In the genomic region with DNA sequence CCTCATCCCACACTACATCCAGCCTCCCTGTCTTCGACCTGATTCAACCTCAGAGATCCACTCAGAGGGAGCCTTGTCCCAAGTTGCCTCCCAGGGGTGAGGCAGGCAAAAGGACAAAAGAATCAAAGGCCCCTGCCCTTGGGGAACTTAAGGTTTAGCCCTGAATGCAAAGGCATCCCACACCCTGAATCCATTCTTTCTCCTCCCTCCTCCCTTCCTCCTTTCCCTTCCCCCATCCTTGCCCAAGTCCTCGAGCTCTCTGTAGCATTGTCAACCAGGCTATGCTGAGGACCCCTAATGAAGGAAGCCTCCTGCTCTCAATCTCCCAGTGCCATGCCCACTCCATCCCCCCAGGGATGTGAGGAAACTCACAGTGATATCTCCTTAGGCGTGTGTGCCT, we compare ENCODE assay signal across 25 mouse cellular contexts. TPM values are rescaled to one million over a fixed set of nuclear protein-coding genes. Genes with fewer than 3 reads are reported as not detected.
A peak's percentile ranks its signal among the peaks of the same experiment; 100 is the strongest.
DNase-seq lines count a peak whose midpoint lies in the region; ATAC-seq and TF ChIP-seq lines count a peak whose summit lies in the region.
"Had no signal": no experiment of that assay in that cellular context is flagged by ENCODE, and none has a peak within 500 bp of the region (broad histone marks: within the 10 kb centered on the region; RNA-seq: fewer than 3 reads in every experiment).

No protein-coding gene starts in this region.

- peaks cover 69% of the 10 kb centered on the region for H3K4me1 ChIP-seq in heart, embryonic 13.5 days
- H3K4me1 ChIP-seq in E14TG2a.4 (replicated peaks; ENCODE audit: low read depth, low read length) (peaks cover 74% of the 10 kb centered on the region), ES-E14 (ENCODE audit: control insufficient read depth in 2 of 2, insufficient read depth in 2 of 2, low read length in 2 of 2, poor library complexity in 1 of 2) (peaks cover 10 to 33% of the 10 kb centered on the region in 2 experiments)
- peaks cover 21% of the 10 kb centered on the region for H3K4me1 ChIP-seq in brown adipose tissue, adult 24 weeks (ENCODE audit: control insufficient read depth, insufficient read depth, insufficient read length, low read length)

- ATAC-seq in heart, embryonic 13.5 days (ENCODE audit: extremely low read depth, insufficient number of reproducible peaks, low FRiP score, low TSS enrichment): no peak
- ATAC-seq: activated CD4-positive, CD25-positive, alpha-beta regulatory T cell, adult 4 months; forebrain, embryonic 14.5 days; forebrain, postnatal 0 days; intestine, postnatal 0 days; Patski had no signal

- in situ Hi-C loops in ES-E14 (cut with MboI; ENCODE audit: low sequenced_read_pairs in 2 of 2, unreplicated experiment in 2 of 2): no loop called here

- no peaks in the 10 kb centered on the region for H3K27me3 ChIP-seq in heart, embryonic 13.5 days (replicated peaks)
- peaks cover 7% of the 10 kb centered on the region; the same call in 1 of the 2 replicates for H3K27me3 ChIP-seq in E14TG2a.4 (ENCODE audit: insufficient read depth, low read length)
- H3K27me3 ChIP-seq: hindbrain, embryonic 15.5 days had no signal

- intact Hi-C loops in heart, postnatal 25 days (cut with DNase I): loop anchor here (5.0 kb wide), 1 partner anchor 34 kb away; no protein-coding TSS in a partner anchor

- no peak overlapping the region for H3K4me2 ChIP-seq in heart, embryonic 13.5 days
- H3K4me2 ChIP-seq: hindbrain, embryonic 15.5 days had no signal

- H3K36me3 ChIP-seq in heart, embryonic 13.5 days: 0 out of 2 replicates have a peak, but pooled peaks cover 4% of the 10 kb centered on the region
- H3K36me3 ChIP-seq in E14TG2a.4 (ENCODE audit: insufficient read depth, low read length): no peaks in the 10 kb centered on the region
- no peaks in the 10 kb centered on the region for H3K36me3 ChIP-seq in ES-E14 (ENCODE audit: control insufficient read depth, insufficient read depth, low read length, poor library complexity, severe bottlenecking)
- H3K36me3 ChIP-seq: G1E; heart, embryonic 10.5 days; hindbrain, embryonic 15.5 days had no signal

- H3K9me3 ChIP-seq in heart, embryonic 13.5 days: no peaks in the 10 kb centered on the region; the same call in 1 of the 2 replicates
- no peaks in the 10 kb centered on the region for H3K9me3 ChIP-seq in E14TG2a.4 (ENCODE audit: low read length)
- no peaks in the 10 kb centered on the region for H3K9me3 ChIP-seq in ES-E14 (ENCODE audit: control insufficient read depth, insufficient read depth, low read depth, low read length)
- H3K9me3 ChIP-seq: G1E; heart, embryonic 10.5 days; hindbrain, embryonic 15.5 days had no signal

- TF ChIP-seq CTCF in E14TG2a.4 (conservative IDR thresholded peaks at IDR 0.05; ENCODE audit: low read length): no peak

- no peak overlapping the region for H3K4me3 ChIP-seq in heart, embryonic 13.5 days
- H3K4me3 ChIP-seq in E14TG2a.4 (replicated peaks; ENCODE audit: low read length): peak overlapping the region; percentile 6; the same call in 1 of the 2 replicates
- H3K4me3 ChIP-seq in ES-E14 (ENCODE audit: insufficient read depth in 1 of 2, low read depth in 1 of 2, low read length in 2 of 2, poor library complexity in 1 of 2, severe bottlenecking in 1 of 2): no peak overlapping the region
- no peak overlapping the region for H3K4me3 ChIP-seq in brown adipose tissue, adult 24 weeks (ENCODE audit: insufficient read depth, low read depth, low read length)
- H3K4me3 ChIP-seq: gastrocnemius, adult 2 months; heart, embryonic 10.5 days; hindbrain, embryonic 15.5 days had no signal

- no peak overlapping the region for H3K9ac ChIP-seq in heart, embryonic 13.5 days
- H3K9ac ChIP-seq in ES-E14 (ENCODE audit: insufficient read depth, low read depth, low read length, poor library complexity, severe bottlenecking): no peak overlapping the region
- H3K9ac ChIP-seq: forebrain, postnatal 0 days; hindbrain, embryonic 15.5 days had no signal

- 0 out of 2 replicates have a peak overlapping the region, but pooled peaks have one; percentile 12 for H3K27ac ChIP-seq in heart, embryonic 13.5 days (replicated peaks)
- H3K27ac ChIP-seq in ES-E14 (ENCODE audit: insufficient read depth, low read depth, low read length, poor library complexity, severe bottlenecking): peak overlapping the region; percentile 15; the same call in 1 of the 2 replicates
- H3K27ac ChIP-seq in brown adipose tissue, adult 24 weeks (replicated peaks; ENCODE audit: low read depth, low read length): peak overlapping the region; percentile 38
- H3K27ac ChIP-seq: gastrocnemius, adult 2 months; hindbrain, embryonic 15.5 days had no signal

- no peak for DNase-seq in heart, postnatal 25 days (ENCODE audit: low spot score)
- DNase-seq in ES-E14 (ENCODE audit: low read depth, low spot score): peak; percentile 69
- DNase-seq in kidney, adult 9 months: no peak
- DNase-seq in gastrocnemius, postnatal 10 days: no peak
- DNase-seq: adrenal gland, adult 8-10 months; adrenal gland, postnatal 25 days; cerebellum, adult 18-20 months; cerebellum, adult 9-10 months; cerebellum, postnatal 14 days; forebrain, postnatal 0 days; gastrocnemius, adult 2 months; gastrocnemius, postnatal 25 days; heart, adult 18-20 months; heart, postnatal 10 days; heart, postnatal 4 days had no signal

- WGBS in heart, embryonic 13.5 days: 51% methylated on average over 3 of the region's 3 CpGs

TF ChIP-seq in ES-E14, 5 proteins besides CTCF, POLR2A, EP300 and RAD21:
- TF ChIP-seq CHD2 (IDR thresholded peaks at IDR 0.05; ENCODE audit: low read depth, low read length) (no peak), ZNF384 (IDR thresholded peaks at IDR 0.05; ENCODE audit: low read depth, low read length) (no peak), MAFK (IDR thresholded peaks at IDR 0.05; ENCODE audit: insufficient read depth, low read depth, low read length) (no peak), HCFC1 (IDR thresholded peaks at IDR 0.05; ENCODE audit: borderline replicate concordance, insufficient read depth, low read length) (no peak), ZC3H11A (IDR thresholded peaks at IDR 0.05; ENCODE audit: borderline replicate concordance, low read depth, low read length) (no peak)

RNA-seq across cellular contexts. Expression of gene Kcnk3, which starts 23.7 kb away (rescaled TPM):
- 28.9 and 29.1 TPM in 2 replicates for polyA plus RNA-seq in heart, embryonic 13.5 days (2015; fragmentation: Nextera tagmentation; extraction: Ambion mirVana)
- 100 to 1,000 TPM; 250 to 251 TPM for total RNA-seq in heart, postnatal 25 days (2021)
- 0.16 and 0.31 TPM in 2 replicates for total RNA-seq in ES-E14 (2012; rRNA removed)
- 118 and 132 TPM in 2 replicates for polyA plus RNA-seq in brown adipose tissue, adult 24 weeks (2012; ENCODE audit: insufficient read depth, insufficient read length, missing spikeins)
- total RNA-seq in gastrocnemius, postnatal 10 days (2021): 1 to 10 TPM; 1.2 to 1.8 TPM
- polyA plus RNA-seq: activated CD4-positive, CD25-positive, alpha-beta regulatory T cell, adult 4 months; G1E; Patski had no signal

RNA-seq across cellular contexts. Expression of gene Slc35f6, which starts 36.0 kb away (rescaled TPM):
- 21.9 and 22.6 TPM in 2 replicates for polyA plus RNA-seq in heart, embryonic 13.5 days (2015; fragmentation: Nextera tagmentation; extraction: Ambion mirVana)
- 10 to 100 TPM; 44.1 to 47.2 TPM for total RNA-seq in heart, postnatal 25 days (2021)
- 40.0 and 62.2 TPM in 2 replicates for total RNA-seq in ES-E14 (2012; rRNA removed)
- 20.9 and 21.8 TPM in 2 replicates for polyA plus RNA-seq in brown adipose tissue, adult 24 weeks (2012; ENCODE audit: insufficient read depth, insufficient read length, missing spikeins)
- 10 to 100 TPM; 13.3 to 15.4 TPM for total RNA-seq in gastrocnemius, postnatal 10 days (2021)

RNA-seq across cellular contexts. Expression of gene Cenpa, which starts 54.9 kb away (rescaled TPM):
- 259 TPM in 2 replicates for polyA plus RNA-seq in heart, embryonic 13.5 days (2015; fragmentation: Nextera tagmentation; extraction: Ambion mirVana)
- 10 to 100 TPM; 42.0 to 43.0 TPM for total RNA-seq in heart, postnatal 25 days (2021)
- 102 and 146 TPM in 2 replicates for total RNA-seq in ES-E14 (2012; rRNA removed)
- 4.2 and 13.7 TPM in 2 replicates for polyA plus RNA-seq in brown adipose tissue, adult 24 weeks (2012; ENCODE audit: insufficient read depth, insufficient read length, missing spikeins)
- 10 to 100 TPM; 16.7 to 17.2 TPM for total RNA-seq in gastrocnemius, postnatal 10 days (2021)

Comparison
In these comparisons a context has a peak if more than half of its experiments do, and no peak if none do; other contexts are left out.
1. RNA of gene Kcnk3, which starts 23.7 kb away (total RNA-seq): 250 to 251 TPM in heart, postnatal 25 days; 1.2 to 1.8 TPM in gastrocnemius, postnatal 10 days and 0.16 to 0.31 TPM in ES-E14; every median in the first group is over 10 times any median in the second.
2. Peak in every context shown above with its lines, with median percentiles within 50 percentile points of each other: H3K27ac ChIP-seq.